Mouse (Mus musculus): Measurements from ENCODE around the gene Preb. TPM values are rescaled to one million over a fixed set of nuclear protein-coding genes. Genes with fewer than 3 reads are reported as not detected.

Gene Preb
- total and polyA plus RNA-seq, 3 experiments, result 87.3 to 145 (median 96.5) TPM

GRCm38 (mm10) chr5:30921256-30922033 is 38.7 kb downstream of the Preb start, which contains the start of gene Khk:
Khk (plus strand) TSS chr5:30921431.
- Histone ChIP-seq H3K4me3 (replicated peaks in 1 of 3; ENCODE audit: low read depth in 2 of 3, low read length in 2 of 3, poor library complexity in 1 of 3) (peak within 1 kb of the TSS; percentile 60 to 68 (median 68)), H3K4me2 (ENCODE audit: insufficient read depth, low read depth, poor library complexity, severe bottlenecking) (peak within 1 kb of the TSS; percentile 54), H3K9ac (ENCODE audit: insufficient read depth, low read depth) (peak within 1 kb of the TSS; percentile 48), H3K4me1 (ENCODE audit: control insufficient read depth in 1 of 2, insufficient read depth in 2 of 2) (peaks cover 8 to 40% of the 10 kb centered on the region in 2 experiments; a peak in 3 of 4 replicates), H3K27me3 (replicated peaks) (peaks cover 83% of the 10 kb centered on the region), H3K27ac (ENCODE audit: insufficient read depth, low read depth) (no peak within 1 kb of the TSS), H3K36me3 (replicated peaks in 1 of 2; ENCODE audit: control insufficient read depth in 1 of 2, insufficient read depth in 1 of 2, low read length in 1 of 2) (no peaks in the 10 kb centered on the region), H3K9me3 (replicated peaks; ENCODE audit: low read length) (no peaks in the 10 kb centered on the region), H3K79me2 (replicated peaks; ENCODE audit: control insufficient read depth, extremely low read depth, insufficient read depth, poor library complexity, severe bottlenecking) (no peaks in the 10 kb centered on the region)
- dilution Hi-C loops (cut with MboI; ENCODE audit: extremely low pct_ligation_motif_present, extremely low pct_unique_long_range_greater_than_20kb, low sequenced_read_pairs) (no loop called here), in situ Hi-C loops (cut with MboI; ENCODE audit: low pct_ligation_motif_present, low pct_unique_long_range_greater_than_20kb, low sequenced_read_pairs) (loop anchor here (5.0 kb wide), 1 partner anchor 119 kb away; no protein-coding TSS in a partner anchor)
- DNase-seq (ENCODE audit: extremely low read depth), result peak; percentile 90
- TF ChIP-seq PAX5 (IDR thresholded peaks at IDR 0.05; ENCODE audit: low read length) (no peak), ZKSCAN1 (IDR thresholded peaks at IDR 0.05; ENCODE audit: borderline replicate concordance, low read depth, low read length) (peak; percentile 76), MXI1 (IDR thresholded peaks at IDR 0.05; ENCODE audit: low read depth, low read length) (0 out of 2 replicates have a peak, but pooled peaks have one; percentile 29), ETS1 (conservative IDR thresholded peaks at IDR 0.05; ENCODE audit: low read depth, low read length) (no peak), TBP (conservative IDR thresholded peaks at IDR 0.05; ENCODE audit: low read depth, low read length) (no peak), JUN (IDR thresholded peaks at IDR 0.05; ENCODE audit: insufficient read depth, low read depth, low read length) (no peak), GABPA (IDR thresholded peaks at IDR 0.05; ENCODE audit: insufficient replicate concordance, low read depth, low read length) (no peak), MEF2A (IDR thresholded peaks at IDR 0.05; ENCODE audit: borderline replicate concordance, low read depth, low read length) (0 out of 2 replicates have a peak, but pooled peaks have one; percentile 14), EP300 (IDR thresholded peaks at IDR 0.05; ENCODE audit: low read length) (no peak), ZC3H11A (IDR thresholded peaks at IDR 0.05; ENCODE audit: low read depth, low read length) (no peak), NELFE (IDR thresholded peaks at IDR 0.05; ENCODE audit: low read depth, low read length) (peak; percentile 35; the same call in 1 of the 2 replicates), RAD21 (IDR thresholded peaks at IDR 0.05; ENCODE audit: low read depth, low read length) (no peak; the same call in none of the 2 replicates), ZNF384 (IDR thresholded peaks at IDR 0.05; ENCODE audit: low read depth, low read length) (peak; percentile 36; the same call in 1 of the 2 replicates), SIN3A (IDR thresholded peaks at IDR 0.05; ENCODE audit: low read length) (0 out of 2 replicates have a peak, but pooled peaks have one; percentile 67), UBTF (IDR thresholded peaks at IDR 0.05; ENCODE audit: low read depth, low read length) (no peak), JUND (conservative IDR thresholded peaks at IDR 0.05; ENCODE audit: low read depth, low read length) (no peak), NRF1 (IDR thresholded peaks at IDR 0.05; ENCODE audit: low read depth, low read length) (no peak), BHLHE40 (IDR thresholded peaks at IDR 0.05; ENCODE audit: low read depth, low read length) (peak; percentile 85), CTCF (conservative IDR thresholded peaks at IDR 0.05 in 1 of 2, IDR thresholded peaks at IDR 0.05 in 1 of 2; ENCODE audit: low read depth in 2 of 2, low read length in 2 of 2) (peak; percentile 54 to 81; a peak in 3 of 4 replicates), CHD1 (IDR thresholded peaks at IDR 0.05; ENCODE audit: low read depth, low read length) (no peak), USF2 (conservative IDR thresholded peaks at IDR 0.05; ENCODE audit: low read depth, low read length) (peak; percentile 83), MAX (IDR thresholded peaks at IDR 0.05; ENCODE audit: low read length) (peak; percentile 40; the same call in 1 of the 2 replicates), POLR2A (IDR thresholded peaks at IDR 0.05; ENCODE audit: low read depth, low read length) (peak; percentile 44; the same call in 1 of the 2 replicates), KAT2A (IDR thresholded peaks at IDR 0.05; ENCODE audit: insufficient replicate concordance, low read length) (no peak), SMC3 (IDR thresholded peaks at IDR 0.05; ENCODE audit: low read depth, low read length) (peak; percentile 36), RCOR1 (conservative IDR thresholded peaks at IDR 0.05; ENCODE audit: low read depth, low read length) (no peak), HCFC1 (IDR thresholded peaks at IDR 0.05; ENCODE audit: low read depth, low read length) (peak; percentile 51), MYC (IDR thresholded peaks at IDR 0.05; ENCODE audit: low read depth, low read length) (no peak), USF1 (IDR thresholded peaks at IDR 0.05; ENCODE audit: low read depth, low read length) (peak; percentile 94), IRF4 (IDR thresholded peaks at IDR 0.05; ENCODE audit: low read depth, low read length) (peak; percentile 27; the same call in 1 of the 2 replicates), POLR2AphosphoS2 (IDR thresholded peaks at IDR 0.05; ENCODE audit: low read depth, low read length) (no peak), ZMIZ1 (IDR thresholded peaks at IDR 0.05; ENCODE audit: low read depth, low read length) (0 out of 2 replicates have a peak, but pooled peaks have one; percentile 40), CHD2 (IDR thresholded peaks at IDR 0.05; ENCODE audit: low read length) (no peak), MAZ (IDR thresholded peaks at IDR 0.05; ENCODE audit: low read depth, low read length) (0 out of 2 replicates have a peak, but pooled peaks have one; percentile 50), MAFK (IDR thresholded peaks at IDR 0.05; ENCODE audit: insufficient replicate concordance, low read length) (no peak), TCF12 (IDR thresholded peaks at IDR 0.05; ENCODE audit: low read depth, low read length) (no peak), ELF1 (IDR thresholded peaks at IDR 0.05; ENCODE audit: low read depth, low read length) (no peak; the same call in 1 of the 2 replicates), E2F4 (IDR thresholded peaks at IDR 0.05; ENCODE audit: insufficient replicate concordance, low read depth, low read length) (no peak)

Measured in CH12.LX (cell line).